Mouse (Mus musculus) midbrain, postnatal 0 days (tissue): Measurements from ENCODE around the gene Dip2a. TPM values are rescaled to one million over a fixed set of nuclear protein-coding genes. Genes with fewer than 3 reads are reported as not detected.

ENCODE experiments used
- ATAC-seq: fragments of 200-750 bp; cut with Nextera tagmentation; 2 replicates; pipeline ENCODE4 v1.8.0; 2017; ENCODE audit warnings: moderate number of reproducible peaks, mild to moderate bottlenecking, moderate TSS enrichment, moderate library complexity; ENCODE audit not compliant: low FRiP score
- DNase-seq: peaks from one replicate; pipeline ENCODE4 v3.0.0-alpha.2; 2015; ENCODE audit warnings: low spot score
- H3K27ac ChIP-seq: fragments of 300-500 bp; sonication (generic); 2 replicates; pipeline ENCODE4 v1.5.1; 2014; ENCODE audit warnings: low read depth, mild to moderate bottlenecking, low read length, mixed read lengths
- H3K27me3 ChIP-seq: fragments of 300-500 bp; sonication (generic); 2 replicates; pipeline ENCODE4 v1.6.1; 2014; ENCODE audit warnings: low read length, control low read depth, mixed read lengths; ENCODE audit not compliant: insufficient read depth
- H3K36me3 ChIP-seq: fragments of 300-500 bp; sonication (generic); 2 replicates; pipeline ENCODE4 v1.6.1; 2014; ENCODE audit warnings: low read length, control low read depth, mixed read lengths; ENCODE audit not compliant: insufficient read depth
- H3K4me1 ChIP-seq: fragments of 300-500 bp; sonication (generic); 2 replicates; pipeline ENCODE4 v1.6.1; 2014; ENCODE audit warnings: mild to moderate bottlenecking, control low read depth, antibody characterized with exemption, low read length, mixed read lengths; ENCODE audit not compliant: insufficient read depth
- H3K4me2 ChIP-seq: fragments of 300-500 bp; sonication (generic); 2 replicates; pipeline ENCODE4 v1.6.1; 2014; ENCODE audit warnings: low read depth, mild to moderate bottlenecking, low read length, mixed read lengths; ENCODE audit not compliant: poor library complexity, severe bottlenecking
- H3K4me3 ChIP-seq: fragments of 300-500 bp; sonication (generic); 2 replicates; pipeline ENCODE4 v1.5.1; 2014; ENCODE audit warnings: low read depth, mild to moderate bottlenecking, low read length, moderate library complexity
- H3K9ac ChIP-seq: fragments of 300-500 bp; sonication (generic); replicated peaks from 2 replicates; pipeline ENCODE4 v1.6.1; 2014; ENCODE audit warnings: mild to moderate bottlenecking, low read length, moderate library complexity, mixed read lengths; ENCODE audit not compliant: poor library complexity, severe bottlenecking
- H3K9me3 ChIP-seq: fragments of 300-500 bp; sonication (generic); 2 replicates; pipeline ENCODE4 v1.6.1; 2016; ENCODE audit warnings: low read length, control low read depth
- CTCF ChIP-seq: IDR thresholded peaks from 2 replicates; pipeline ENCODE4 v1.5.1; 2016; ENCODE audit warnings: antibody characterized with exemption, mild to moderate bottlenecking
- WGBS: fragments of 180-500 bp; shearing (Covaris S2); extraction: QIAGEN DNeasy Blood & Tissue Kit; methylation state at CpG from one replicate; pipeline ENCODE4 v1.1.7; 2014; 5-methylcytosine and 5-hydroxymethylcytosine counted together
- polyA plus RNA-seq: library from polyadenylated mRNA; unstranded; fragments of >200 nt; fragmentation: Nextera tagmentation; extraction: Ambion mirVana; gene quantifications from 2 replicates; pipeline ENCODE4 v1.2.1, GENCODE M21; 2015
- total RNA-seq: library from RNA; depleted of rRNA; stranded (reverse); fragments of >200 nt; gene quantifications from 2 replicates; pipeline ENCODE4 v1.2.3, GENCODE M21; 2014; rRNA removed

Dip2a gene
- total RNA-seq = 57.0 and 60.7 TPM in 2 replicates
- polyA plus RNA-seq = 11.5 and 12.9 TPM in 2 replicates

GRCm38 (mm10) chr10:76344711-76345539 lies at the start of gene Dip2a:
TSS of gene Dip2a (minus strand) at chr10:76345291.
- under 1% methylated on average over 62 of the region's 94 CpGs for WGBS
- peak within 1 kb of the TSS; percentile 82 for H3K27ac ChIP-seq
- peak; percentile 94 for DNase-seq
- no peaks in the 10 kb centered on the region for H3K9me3 ChIP-seq
- peak; percentile 90 for ATAC-seq
- H3K9ac ChIP-seq = peak within 1 kb of the TSS; percentile 94
- peaks cover 16% of the 10 kb centered on the region; the same call in 1 of the 2 replicates for H3K4me1 ChIP-seq
- peaks cover 6% of the 10 kb centered on the region; the same call in 1 of the 2 replicates for H3K36me3 ChIP-seq
- peak within 1 kb of the TSS; percentile 92 for H3K4me3 ChIP-seq
- no peaks in the 10 kb centered on the region for H3K27me3 ChIP-seq
- H3K4me2 ChIP-seq = peak within 1 kb of the TSS; percentile 91
- 0 out of 2 replicates have a peak, but pooled peaks have one; percentile 0 for TF ChIP-seq CTCF

- TF ChIP-seq CTCF = no peak
These were observed 47.5 kb upstream of the Dip2a start for GRCm38 (mm10) chr10:76392596-76392995.

GRCm38 (mm10) chr10:76391786-76392185 lies 46.7 kb upstream of the Dip2a start:
- Histone ChIP-seq H3K4me3 (no peak overlapping the region), H3K36me3 (peaks cover 26% of the 10 kb centered on the region), H3K9me3 (no peaks in the 10 kb centered on the region), H3K9ac (no peak overlapping the region), H3K27me3 (no peaks in the 10 kb centered on the region), H3K4me2 (no peak overlapping the region), H3K27ac (no peak overlapping the region), H3K4me1 (no peaks in the 10 kb centered on the region)
- WGBS = 85% methylated on average over 9 of the region's 9 CpGs
- no peak for DNase-seq
- TF ChIP-seq CTCF = peak; percentile 55
- no peak for ATAC-seq

More at GRCm38 (mm10) chr10:76392596-76392995, 47.5 kb upstream of the Dip2a start:
- no peak overlapping the region for H3K27ac ChIP-seq
- H3K9ac ChIP-seq = no peak overlapping the region
- DNase-seq = no peak
- H3K9me3 ChIP-seq = no peaks in the 10 kb centered on the region
- no peaks in the 10 kb centered on the region for H3K4me1 ChIP-seq
- peaks cover 27% of the 10 kb centered on the region for H3K36me3 ChIP-seq
- no peaks in the 10 kb centered on the region for H3K27me3 ChIP-seq
- WGBS = 94% methylated on average over 12 of the region's 12 CpGs
- no peak overlapping the region for H3K4me2 ChIP-seq
- no peak overlapping the region for H3K4me3 ChIP-seq
- no peak for ATAC-seq

GRCm38 (mm10) chr10:76391166-76391565 lies 46.1 kb upstream of the Dip2a start:
- TF ChIP-seq CTCF = no peak
- no peaks in the 10 kb centered on the region for H3K9me3 ChIP-seq
- H3K27ac ChIP-seq = no peak overlapping the region
- no peaks in the 10 kb centered on the region for H3K27me3 ChIP-seq
- H3K36me3 ChIP-seq = peaks cover 24% of the 10 kb centered on the region
- no peaks in the 10 kb centered on the region for H3K4me1 ChIP-seq
- DNase-seq (no peak), ATAC-seq (no peak)
- no peak overlapping the region for H3K4me2 ChIP-seq
- WGBS = 98% methylated on average over 9 of the region's 9 CpGs
- H3K9ac ChIP-seq = no peak overlapping the region
- H3K4me3 ChIP-seq = no peak overlapping the region

- ATAC-seq = no peak
These were observed 29.9 kb upstream of the Dip2a start for GRCm38 (mm10) chr10:76374981-76375380.

GRCm38 (mm10) chr10:76371736-76372135 lies 26.6 kb upstream of the Dip2a start:
- WGBS = 76% methylated on average over 3 of the region's 3 CpGs
- TF ChIP-seq CTCF = no peak
- ATAC-seq = no peak
- no peaks in the 10 kb centered on the region for H3K9me3 ChIP-seq
- DNase-seq = no peak
- no peak overlapping the region for H3K27ac ChIP-seq
- no peak overlapping the region for H3K4me3 ChIP-seq
- no peaks in the 10 kb centered on the region for H3K27me3 ChIP-seq
- H3K9ac ChIP-seq = no peak overlapping the region
- H3K4me1 ChIP-seq = no peaks in the 10 kb centered on the region
- no peak overlapping the region for H3K4me2 ChIP-seq
- H3K36me3 ChIP-seq = peaks cover 31% of the 10 kb centered on the region

More at GRCm38 (mm10) chr10:76374981-76375380, 29.9 kb upstream of the Dip2a start:
- Histone ChIP-seq H3K9ac (no peak overlapping the region), H3K4me2 (no peak overlapping the region), H3K36me3 (peaks cover 24% of the 10 kb centered on the region), H3K27me3 (no peaks in the 10 kb centered on the region), H3K27ac (no peak overlapping the region), H3K9me3 (no peaks in the 10 kb centered on the region), H3K4me1 (no peaks in the 10 kb centered on the region), H3K4me3 (no peak overlapping the region)
- 94% methylated on average over 18 of the region's 18 CpGs for WGBS
- no peak for TF ChIP-seq CTCF
- DNase-seq = no peak
